Mouse (Mus musculus): ENCODE measurements around the gene Slc2a13.

Gene Slc2a13

GRCm38 (mm10) chr15:91373203-91373584 lies 199.9 kb downstream of the Slc2a13 start:
- DNase-seq (ENCODE audit: low spot score in 2 of 2), result no peak

- no peak for DNase-seq (ENCODE audit: low spot score in 2 of 2)
These were observed 200.4 kb downstream of the Slc2a13 start for GRCm38 (mm10) chr15:91372464-91373202.

DNA sequence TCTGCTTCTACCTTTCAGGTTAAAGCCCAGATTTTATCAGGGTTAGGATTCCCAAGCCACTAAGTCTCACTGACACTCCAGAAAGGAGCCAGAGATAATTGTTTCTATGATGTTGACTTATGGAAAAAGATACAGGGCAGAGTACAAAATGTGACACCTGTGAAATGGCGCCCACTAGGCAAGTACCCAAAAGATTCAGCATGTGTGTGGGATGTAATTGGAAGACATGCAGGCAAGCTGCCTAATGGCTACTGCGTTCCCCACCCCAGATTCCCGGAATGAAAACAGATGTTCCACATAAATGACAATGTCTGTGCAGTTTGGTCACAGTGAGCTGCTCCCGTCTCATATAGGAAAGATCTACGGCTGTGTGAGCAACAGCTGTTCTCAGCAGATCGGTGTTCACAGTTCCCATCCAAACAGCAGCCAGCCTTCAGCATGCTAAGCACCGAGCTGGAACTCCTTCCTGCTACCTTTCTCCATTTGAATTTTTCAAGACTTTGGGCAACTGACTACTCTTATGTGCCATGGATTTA lies 201.1 kb downstream of the Slc2a13 start:
- no peak for DNase-seq (ENCODE audit: low spot score in 2 of 2)

GRCm38 (mm10) chr15:91369736-91370449 lies 203.2 kb downstream of the Slc2a13 start:
- no peak for DNase-seq (ENCODE audit: low spot score in 2 of 2)

DNA sequence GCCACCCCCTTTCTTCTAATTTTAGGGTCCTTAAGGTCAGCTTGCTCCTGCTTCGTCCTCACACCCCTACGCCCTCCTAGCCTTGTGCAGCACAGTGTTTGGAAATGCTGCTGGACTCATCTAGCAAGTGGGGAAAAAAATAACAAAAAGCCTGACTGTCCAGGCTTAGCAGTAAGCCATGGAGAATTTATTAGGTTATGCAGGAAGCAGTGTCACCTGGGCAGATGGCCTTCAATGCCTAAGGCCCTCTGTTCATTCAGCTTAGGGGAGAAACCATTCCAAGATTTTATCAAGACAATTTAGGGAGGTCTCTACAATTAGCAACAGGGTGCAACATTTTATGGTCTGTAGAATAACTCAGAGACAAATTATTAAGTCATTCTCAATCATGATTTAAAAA lies 212.6 kb downstream of the Slc2a13 start:
- DNase-seq (ENCODE audit: low spot score in 2 of 2), result no peak

GRCm38 (mm10) chr15:91351006-91351405 lies 222.1 kb downstream of the Slc2a13 start:
- no peak for DNase-seq (ENCODE audit: low spot score in 2 of 2)

GRCm38 (mm10) chr15:91338350-91338749 lies 234.7 kb downstream of the Slc2a13 start:
- no peak for DNase-seq (ENCODE audit: low spot score in 2 of 2)

DNA sequence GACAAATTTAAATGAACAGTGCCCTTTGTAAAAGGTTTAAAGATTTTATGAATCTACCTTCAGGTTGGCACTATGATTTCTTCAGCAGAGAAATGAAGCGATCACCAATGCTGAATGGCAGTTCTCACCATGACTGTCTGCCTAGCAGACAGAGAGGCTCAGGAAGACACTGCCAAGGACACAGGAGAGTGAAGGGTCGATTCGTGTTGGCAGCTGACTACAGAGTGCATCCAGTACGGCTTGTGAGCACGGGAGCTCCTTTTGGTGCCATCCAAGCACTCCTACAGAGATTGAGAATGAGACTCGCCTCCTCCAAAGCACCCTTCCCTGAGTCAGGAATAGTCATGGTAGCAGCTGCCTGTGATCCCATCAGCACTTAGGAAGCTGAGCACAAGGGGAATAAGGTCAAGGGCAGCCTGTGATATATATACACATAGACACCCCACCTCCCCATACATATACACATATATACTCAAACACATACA lies 238.6 kb downstream of the Slc2a13 start:
- no peak for DNase-seq (ENCODE audit: low spot score in 2 of 2)

DNA sequence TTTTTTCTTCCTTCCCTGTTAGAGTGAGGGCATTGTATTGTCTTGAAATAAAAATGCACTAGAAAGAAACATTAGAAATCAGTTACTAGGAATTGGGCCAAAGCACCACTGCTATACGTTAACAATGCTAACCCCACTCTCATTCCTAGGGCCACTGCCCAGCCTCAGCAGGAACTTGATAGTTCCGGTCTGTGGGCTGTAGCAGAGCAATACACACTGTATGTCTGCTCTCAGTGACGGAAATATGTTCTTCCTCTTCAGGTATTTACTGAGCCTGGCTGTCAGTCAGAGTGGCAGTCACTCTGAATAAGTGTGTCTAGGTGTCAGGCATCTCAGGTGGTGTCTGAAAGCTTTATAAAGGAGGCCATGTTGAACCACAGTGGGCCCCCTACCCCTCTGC lies 245.3 kb downstream of the Slc2a13 start:
- DNase-seq (ENCODE audit: low spot score in 2 of 2), result no peak

DNA sequence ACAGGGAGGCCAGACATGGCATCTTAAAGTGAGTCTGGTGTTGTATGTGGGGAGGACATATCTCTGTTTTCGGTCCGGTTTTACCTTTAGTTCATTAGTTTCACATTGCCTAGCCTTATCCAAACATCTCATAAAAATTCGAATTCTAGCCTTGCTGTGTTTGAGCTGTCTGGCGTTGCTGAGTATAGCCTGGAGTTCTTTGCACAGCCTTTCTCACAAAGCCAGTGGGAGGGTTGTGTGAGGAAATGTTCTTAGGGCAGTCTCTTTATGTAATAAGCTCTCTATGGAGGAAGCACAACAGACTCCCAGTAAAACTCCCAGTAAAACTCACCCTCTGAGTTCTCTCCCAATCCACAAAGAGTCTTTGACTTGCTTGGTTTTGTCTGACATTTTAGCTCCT lies 246.0 kb downstream of the Slc2a13 start:
- no peak for DNase-seq (ENCODE audit: low spot score in 2 of 2)

DNA sequence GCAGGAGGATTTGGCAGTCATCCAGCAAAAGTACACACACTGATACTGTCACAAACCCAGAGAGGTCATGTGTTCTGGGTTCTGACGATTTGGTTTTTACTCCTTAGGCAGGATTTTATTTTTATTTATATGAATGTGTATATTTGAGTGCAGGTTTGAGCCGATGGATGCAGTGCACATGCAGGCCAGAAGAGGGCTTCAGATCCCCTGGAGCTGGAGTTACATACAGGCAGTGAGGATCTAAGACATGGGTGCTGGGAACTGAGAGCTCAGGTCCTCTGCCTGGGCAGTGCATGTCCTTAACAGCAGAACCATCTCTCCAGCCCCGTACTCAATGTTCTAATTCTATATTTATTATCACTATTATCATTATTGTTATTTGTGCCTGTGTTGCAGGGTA lies 253.7 kb downstream of the Slc2a13 start:
- no peak for DNase-seq (ENCODE audit: low spot score in 2 of 2)

- no peak for DNase-seq (ENCODE audit: low spot score in 2 of 2)
These were observed 256.1 kb downstream of the Slc2a13 start for GRCm38 (mm10) chr15:91316964-91317363.

- DNase-seq (ENCODE audit: low spot score in 2 of 2), result no peak
These were observed 258.4 kb downstream of the Slc2a13 start for GRCm38 (mm10) chr15:91314402-91315318.

DNA sequence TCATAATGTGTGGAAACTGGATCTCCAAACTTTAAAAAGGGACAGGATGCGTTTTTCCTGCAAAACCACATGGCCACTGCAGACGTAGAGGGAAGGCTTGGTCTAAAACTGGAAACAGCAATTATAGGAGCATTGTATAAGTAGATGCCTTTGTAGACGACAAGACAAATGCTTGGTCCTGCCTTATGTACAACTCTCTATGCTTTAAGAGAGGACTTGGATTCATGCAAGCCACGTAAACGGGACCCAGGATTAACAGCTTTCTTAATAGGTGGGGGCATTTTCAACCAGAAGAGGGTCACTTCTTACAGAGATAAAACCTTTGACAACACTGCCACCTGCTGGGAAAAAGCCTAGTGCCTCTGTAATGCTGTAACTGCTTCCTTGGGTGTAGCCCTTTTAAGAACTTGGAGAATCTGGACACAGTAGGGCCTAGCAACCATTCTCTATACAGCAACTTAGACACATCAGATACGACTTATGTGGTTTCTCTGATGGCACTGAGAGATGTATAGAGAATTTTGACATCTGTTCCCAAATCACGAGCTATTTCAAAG lies 268.7 kb downstream of the Slc2a13 start:
- DNase-seq (ENCODE audit: low spot score in 2 of 2), result no peak

DNA sequence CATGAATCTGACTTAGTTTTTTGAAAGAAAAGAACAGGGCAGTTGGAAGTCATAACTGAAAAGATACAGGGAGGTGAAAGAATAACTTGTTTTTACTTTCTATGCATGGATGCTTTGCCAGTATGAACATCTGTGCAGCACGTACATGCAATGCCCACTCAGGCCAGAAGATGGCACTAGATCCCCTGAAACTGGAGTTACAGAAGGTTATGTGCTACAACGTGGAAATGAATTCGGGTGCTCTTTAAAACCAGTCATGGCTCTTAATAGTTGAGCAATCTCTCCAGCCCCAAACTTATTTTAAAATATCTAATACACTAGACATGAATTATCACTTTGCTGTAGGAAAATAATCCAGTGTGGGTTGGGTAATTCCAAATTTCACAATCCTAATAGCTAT lies 271.7 kb downstream of the Slc2a13 start:
- DNase-seq (ENCODE audit: low spot score in 2 of 2), result peak; percentile 69 to 89

DNA sequence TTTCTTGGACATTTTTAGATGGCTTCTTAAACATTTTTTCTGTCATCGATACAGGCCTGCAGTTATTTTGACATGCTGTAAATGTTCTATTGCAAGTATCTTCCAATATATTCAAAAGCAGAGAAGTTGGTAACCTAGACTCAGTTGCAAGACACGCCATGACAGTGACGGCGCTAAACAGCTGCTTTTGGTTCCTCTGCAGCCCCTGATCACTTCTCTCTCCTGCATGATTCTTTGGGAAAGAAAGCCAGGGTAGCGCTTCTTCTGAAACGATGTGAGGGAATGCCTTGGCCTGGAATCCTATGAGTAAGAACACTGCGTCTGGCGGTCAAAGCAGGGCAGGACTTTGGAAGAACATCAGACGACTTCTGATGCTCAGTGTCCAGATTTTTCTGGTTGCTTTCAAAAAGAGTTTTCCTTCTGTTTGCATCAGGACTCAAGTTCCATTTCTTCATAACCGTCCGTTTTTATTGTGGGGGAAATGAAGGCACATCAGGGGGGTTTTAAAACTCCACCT lies 273.7 kb downstream of the Slc2a13 start:
- DNase-seq (ENCODE audit: low spot score in 2 of 2), result no peak

GRCm38 (mm10) chr15:91283418-91283817 lies 289.6 kb downstream of the Slc2a13 start:
- DNase-seq (ENCODE audit: low spot score in 2 of 2), result no peak

DNA sequence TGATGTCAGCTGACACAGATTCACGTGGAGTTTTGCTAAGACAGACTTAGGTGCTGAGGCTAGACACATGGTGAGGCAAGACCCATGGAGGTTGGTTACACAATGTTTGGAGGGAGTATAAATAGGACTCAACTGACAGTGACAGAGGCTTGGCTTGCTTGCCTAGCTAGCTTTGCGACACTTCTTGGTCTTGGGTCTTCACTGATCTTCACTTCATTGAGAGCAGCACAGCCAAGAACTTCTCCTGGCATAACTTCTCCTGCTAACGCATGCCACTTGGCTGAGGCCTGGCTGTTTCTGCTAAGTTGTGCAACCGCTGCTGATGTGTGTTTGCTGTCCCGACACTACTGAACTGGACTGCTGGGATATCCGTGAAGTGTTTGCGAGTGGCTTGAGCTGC lies 290.2 kb downstream of the Slc2a13 start:
- DNase-seq (ENCODE audit: low spot score in 2 of 2), result no peak

- DNase-seq (ENCODE audit: low spot score in 2 of 2), result no peak
These were observed 291.5 kb downstream of the Slc2a13 start for GRCm38 (mm10) chr15:91281521-91281920.

GRCm38 (mm10) chr15:91279571-91279970 lies 293.5 kb downstream of the Slc2a13 start:
- no peak for DNase-seq (ENCODE audit: low spot score in 2 of 2)

DNA sequence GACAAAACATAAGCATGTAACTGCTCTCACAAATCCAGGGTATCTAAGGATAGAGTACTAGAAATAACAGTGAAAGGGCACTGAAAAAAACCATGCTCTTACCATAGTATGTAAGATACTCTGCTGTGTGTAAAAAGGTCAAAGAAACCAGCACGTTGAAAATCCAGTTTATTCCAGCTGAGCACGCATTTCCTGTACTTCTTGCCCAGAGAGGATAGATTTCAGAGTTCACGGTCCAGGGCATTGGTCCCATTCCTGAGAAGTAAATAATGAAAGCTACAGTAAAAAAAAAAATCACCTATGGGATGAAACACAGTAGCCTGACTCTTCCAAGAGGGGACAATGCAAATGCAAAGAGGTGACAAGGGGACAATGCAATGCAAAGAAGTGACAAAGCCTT lies 297.1 kb downstream of the Slc2a13 start:
- no peak for DNase-seq (ENCODE audit: low spot score in 2 of 2)
